Mouse (Mus musculus) testis, adult 2 months (tissue): ENCODE measurements around the gene Creb3l2.

Source experiments
- CTCF ChIP-seq: fragments of 200-500 bp; IDR thresholded peaks from 2 replicates; pipeline ENCODE4 v1.5.1; 2012; ENCODE audit warnings: low read depth, mild to moderate bottlenecking, inconsistent platforms, low read length, moderate library complexity; ENCODE audit not compliant: control insufficient read depth, insufficient read depth, insufficient replicate concordance
- POLR2A ChIP-seq: fragments of 200-500 bp; IDR thresholded peaks from 2 replicates; pipeline ENCODE4 v1.6.1; 2012; ENCODE audit warnings: low read depth, mild to moderate bottlenecking, inconsistent platforms, low read length, moderate library complexity; ENCODE audit not compliant: control insufficient read depth

DNA sequence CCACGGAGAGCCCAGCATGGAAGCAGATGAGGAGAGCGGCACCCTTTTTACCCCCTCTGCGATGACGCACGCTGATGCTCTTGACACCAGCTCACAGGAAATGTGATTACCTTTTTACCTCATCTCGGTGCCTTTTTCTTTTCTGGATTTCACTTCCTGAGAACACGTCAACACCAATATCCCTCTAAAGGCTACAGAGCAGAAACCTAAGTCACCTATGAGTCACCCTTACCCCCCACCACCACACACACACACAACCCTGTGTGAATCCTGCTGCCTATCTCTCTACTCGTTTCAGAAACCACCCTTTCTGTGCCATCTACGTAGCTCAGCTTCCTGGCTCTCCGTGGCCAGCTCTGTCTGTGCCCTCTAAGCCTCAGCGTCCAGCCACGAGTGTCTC, 71.4 kb downstream of the Creb3l2 start:
- no peak for TF ChIP-seq CTCF
- TF ChIP-seq POLR2A: no peak
